Mouse (Mus musculus) hematopoietic stem cell, adult 5-6 weeks (primary cell): ENCODE data around the gene Olfr1037. TPM values are rescaled to one million over a fixed set of nuclear protein-coding genes. Genes with fewer than 3 reads are reported as not detected.
"Not testable (repeated sequence)": the region's sequence is repeated elsewhere in the genome, so short reads cannot be mapped to it uniquely, and the experiment has no call there.

Experiments used
- ATAC-seq, 2 experiments: fragments of 125-278 bp in 1 of 2; replicated peaks in 1 of 2; 2 replicates each; pipeline ENCODE4 v1.8.0; 2016 to 2017; ENCODE audit warnings: inconsistent platforms in 2 of 2, mild to moderate bottlenecking in 2 of 2, moderate number of reproducible peaks in 2 of 2, low read depth in 1 of 2, moderate TSS enrichment in 1 of 2; ENCODE audit not compliant: low FRiP score in 2 of 2, poor library complexity in 2 of 2, severe bottlenecking in 2 of 2, insufficient read depth in 1 of 2, low TSS enrichment in 1 of 2
- total RNA-seq: library from RNA; stranded (forward); fragments of 172-1452, 232-1000 nt; gene quantifications from 2 replicates; pipeline ENCODE4 v1.2.3, GENCODE M21; 2017

Gene Olfr1037
- total RNA-seq = not detected in 2 replicates

DNA sequence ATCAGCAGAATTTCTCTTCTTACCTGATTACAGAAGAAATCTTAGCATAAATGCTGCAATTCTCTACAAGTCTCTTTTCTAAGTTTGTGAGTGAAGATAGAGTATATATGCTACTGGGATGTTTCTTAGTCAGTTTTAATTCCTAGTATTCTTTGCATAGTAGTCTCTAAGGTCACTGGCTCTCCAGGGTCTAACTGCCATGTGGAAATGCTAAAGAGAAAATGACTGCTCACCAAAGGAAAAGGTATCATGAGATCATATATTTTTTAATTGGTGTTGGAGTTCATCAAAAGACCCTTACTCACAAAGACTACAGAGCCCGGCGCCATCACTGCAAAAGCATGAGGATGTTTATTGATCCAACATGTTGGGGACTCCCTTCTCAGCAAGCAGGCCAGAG, at the start of gene Olfr1037:
TSS of gene Olfr1037 (minus strand) at position 101 of the 400 bp plus-strand sequence.
- no peak for ATAC-seq

DNA sequence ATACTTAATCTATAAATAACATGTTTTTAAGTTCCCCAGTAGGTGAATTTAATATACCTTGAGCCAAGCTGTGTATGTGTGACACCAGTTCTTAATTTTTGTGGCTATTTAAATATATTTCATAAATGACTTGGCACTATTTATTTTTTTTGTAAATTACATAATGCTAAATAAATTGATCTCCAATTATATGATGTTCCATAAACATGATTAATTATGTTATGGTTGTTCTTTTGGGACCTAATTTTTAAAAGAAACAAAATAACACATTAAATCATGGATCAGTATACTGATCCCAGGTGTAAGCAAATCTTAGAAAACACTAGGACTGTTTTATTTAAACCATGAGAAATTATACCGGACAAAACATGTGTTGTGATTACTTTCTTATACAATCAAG, 48.6 kb upstream of the Olfr1037 start, which contains the start of gene Olfr1039:
TSS of gene Olfr1039 (minus strand) at position 101 of the 400 bp plus-strand sequence.
- no peak for ATAC-seq

DNA sequence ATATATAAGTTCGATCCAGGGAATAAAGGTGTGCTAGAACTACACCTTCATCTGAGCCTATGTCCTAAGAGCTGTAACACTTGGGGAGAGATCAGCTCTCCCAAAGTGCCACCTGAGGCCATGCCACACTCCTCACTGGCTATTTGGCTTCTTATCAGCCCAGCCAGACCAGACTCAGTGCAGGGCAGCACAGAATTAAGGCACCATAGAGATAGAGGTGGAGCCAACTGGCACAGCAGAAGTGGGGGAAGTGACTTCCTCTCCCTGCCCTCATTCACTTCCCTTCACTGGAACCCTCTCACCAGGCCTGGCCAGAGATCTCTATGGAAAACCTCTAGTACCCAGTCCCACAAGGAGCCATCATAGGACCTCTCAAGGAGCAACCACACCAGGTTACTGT, 6.7 kb downstream of the Olfr1037 start:
- not testable (repeated sequence) for ATAC-seq

DNA sequence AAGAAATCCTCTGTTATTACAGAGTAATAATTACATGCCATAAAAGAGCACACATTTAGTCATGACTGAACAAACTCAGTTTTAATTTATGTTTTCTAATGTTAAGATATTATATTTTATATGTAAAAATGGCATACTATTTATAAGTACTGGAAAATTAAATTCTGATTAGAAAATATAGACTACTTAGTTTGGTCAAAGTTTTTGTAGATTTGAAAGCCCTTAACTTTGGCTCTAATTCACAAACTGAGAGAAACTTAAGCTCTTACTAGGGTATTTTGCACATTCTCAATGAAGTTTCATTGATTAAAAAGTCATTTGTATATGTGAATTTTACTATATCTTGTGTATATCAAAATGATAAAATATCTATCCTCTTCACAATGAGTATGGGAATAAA, 13.5 kb downstream of the Olfr1037 start, which contains the start of gene Olfr1036:
TSS of gene Olfr1036 (plus strand) at position 301 of the 400 bp plus-strand sequence.
- ATAC-seq = not testable (repeated sequence)

DNA sequence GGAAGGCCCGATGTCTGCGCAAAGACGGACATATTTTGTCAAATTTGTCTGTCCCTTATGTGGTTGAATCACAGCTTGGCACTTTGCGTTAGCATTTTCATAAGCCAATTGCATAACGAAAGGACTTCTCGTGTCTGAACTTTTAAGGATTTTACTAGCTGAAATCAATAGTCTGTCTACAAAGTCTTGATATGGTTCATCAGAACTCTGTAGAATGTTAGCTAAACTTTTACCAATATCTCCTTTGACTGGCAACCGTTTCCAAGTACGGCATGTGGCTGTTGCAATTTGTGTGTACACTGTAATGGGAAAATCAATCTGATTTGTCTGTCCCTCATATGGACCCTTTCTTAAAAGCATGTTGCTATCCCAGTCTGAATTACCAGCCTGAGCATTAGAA, 17.0 kb downstream of the Olfr1037 start:
- no peak for ATAC-seq

DNA sequence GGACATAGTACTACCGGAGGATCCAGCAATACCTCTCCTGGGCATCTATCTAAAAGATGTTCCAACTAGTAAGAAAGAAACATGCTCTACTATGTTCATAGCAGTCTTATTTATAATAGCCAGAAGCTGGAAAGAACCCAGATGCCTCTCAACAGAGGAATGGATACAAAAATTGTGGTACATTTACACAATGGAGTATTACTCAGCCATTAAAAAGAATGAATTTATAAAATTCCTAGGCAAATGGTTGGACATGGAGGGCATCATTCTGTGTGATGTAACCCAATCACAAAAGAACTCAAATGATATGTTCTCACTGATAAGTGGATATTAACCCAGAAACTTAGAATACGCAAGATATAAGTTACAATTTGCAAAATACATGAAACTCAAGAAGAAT, 23.4 kb downstream of the Olfr1037 start:
- not testable (repeated sequence) for ATAC-seq

DNA sequence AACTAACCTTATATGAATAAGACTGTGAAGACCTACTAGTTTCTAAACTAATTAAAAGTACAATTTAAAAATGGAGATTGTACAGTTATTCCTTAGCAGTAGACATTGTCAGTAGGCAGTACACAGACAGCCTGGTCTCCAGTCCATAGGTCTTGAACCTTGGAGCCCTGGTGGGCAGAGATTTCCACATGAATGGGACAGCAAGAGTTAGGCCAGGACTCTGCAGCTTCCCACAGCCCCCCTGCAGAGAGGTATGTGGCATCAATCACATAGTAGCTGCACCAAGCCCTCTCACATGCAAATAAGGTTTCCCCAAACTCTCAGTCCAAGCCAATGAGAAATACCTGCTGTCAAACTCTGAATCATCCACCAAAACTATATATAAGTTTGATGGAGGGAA, 36.4 kb downstream of the Olfr1037 start:
- not testable (repeated sequence) for ATAC-seq

DNA sequence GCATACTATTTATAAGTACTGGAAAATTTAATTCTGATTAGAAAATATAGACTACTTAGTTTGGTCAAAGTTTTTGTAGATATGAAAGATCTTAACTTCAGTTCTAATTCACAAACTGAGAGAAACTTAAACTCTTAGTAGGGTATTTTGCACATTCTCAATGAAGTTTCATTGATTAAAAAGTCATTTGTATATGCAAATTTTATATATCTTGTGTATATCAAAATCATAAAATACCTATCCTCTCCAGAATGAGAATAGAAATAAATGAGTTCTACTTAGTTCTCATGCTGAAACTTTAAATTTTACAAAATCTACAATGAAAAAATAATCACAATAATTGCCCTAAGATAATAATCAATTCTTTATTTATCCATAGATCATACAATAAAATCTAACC, 41.6 kb downstream of the Olfr1037 start, which contains the start of gene Olfr1034:
TSS of gene Olfr1034 (plus strand) at position 301 of the 400 bp plus-strand sequence.
- no peak for ATAC-seq

Other genes starting within 250 kb of the Olfr1037 start
- not detected in 2 replicates for gene Olfr1019, start 241.9 kb downstream of the Olfr1037 start, total RNA-seq
- not detected in 2 replicates for gene Olfr1020, start 240.4 kb downstream of the Olfr1037 start, total RNA-seq
- not detected in 2 replicates for gene Olfr1022, start 218.8 kb downstream of the Olfr1037 start, total RNA-seq
- not detected in 2 replicates for gene Olfr1023, start 201.7 kb downstream of the Olfr1037 start, total RNA-seq
- not detected in 2 replicates for gene Olfr1024, start 182.3 kb downstream of the Olfr1037 start, total RNA-seq
- gene Olfr1025-ps1, start 172.2 kb downstream of the Olfr1037 start, total RNA-seq = not detected in 2 replicates
- not detected in 2 replicates for gene Olfr1026, start 165.8 kb downstream of the Olfr1037 start, total RNA-seq
- gene Olfr1028, start 136.9 kb downstream of the Olfr1037 start, total RNA-seq = not detected in 2 replicates
- not detected in 2 replicates for gene Olfr1029, start 113.5 kb downstream of the Olfr1037 start, total RNA-seq
- gene Olfr1030, start 108.1 kb downstream of the Olfr1037 start, total RNA-seq = not detected in 2 replicates
- gene Olfr1031, start 97.1 kb downstream of the Olfr1037 start, total RNA-seq = not detected in 2 replicates
- gene Olfr1032, start 81.8 kb downstream of the Olfr1037 start, total RNA-seq = not detected in 2 replicates
- not detected in 2 replicates for gene Olfr1033, start 66.8 kb downstream of the Olfr1037 start, total RNA-seq
- 0.06 TPM in 1 of 2 replicates, not detected in the other for gene Olfr1034, start 41.5 kb downstream of the Olfr1037 start, total RNA-seq
- gene Olfr1036, start 13.4 kb downstream of the Olfr1037 start, total RNA-seq = not detected in 2 replicates
- not detected in 2 replicates for gene Olfr1039, start 48.5 kb upstream of the Olfr1037 start, total RNA-seq
- not detected in 2 replicates for gene Olfr1040, start 59.3 kb upstream of the Olfr1037 start, total RNA-seq
- gene Olfr1042, start 74.5 kb upstream of the Olfr1037 start, total RNA-seq = not detected in 2 replicates
- not detected in 2 replicates for gene Olfr1043, start 80.1 kb upstream of the Olfr1037 start, total RNA-seq
- gene Olfr1044, start 90.4 kb upstream of the Olfr1037 start, total RNA-seq = not detected in 2 replicates
- gene Olfr52, start 98.3 kb upstream of the Olfr1037 start, total RNA-seq = not detected in 2 replicates
- gene Olfr1045, start 115.6 kb upstream of the Olfr1037 start, total RNA-seq = not detected in 2 replicates
- not detected in 2 replicates for gene Olfr1046, start 131.9 kb upstream of the Olfr1037 start, total RNA-seq
- not detected in 2 replicates for gene Olfr1047, start 144.0 kb upstream of the Olfr1037 start, total RNA-seq
- gene Olfr1048, start 152.9 kb upstream of the Olfr1037 start, total RNA-seq = not detected in 2 replicates
- not detected in 2 replicates for gene Olfr1049, start 170.9 kb upstream of the Olfr1037 start, total RNA-seq
- gene Olfr1051, start 191.7 kb upstream of the Olfr1037 start, total RNA-seq = not detected in 2 replicates
- not detected in 2 replicates for gene Olfr1052, start 205.1 kb upstream of the Olfr1037 start, total RNA-seq
- not detected in 2 replicates for gene Olfr1053, start 227.9 kb upstream of the Olfr1037 start, total RNA-seq
- not detected in 2 replicates for gene Olfr1054, start 248.0 kb upstream of the Olfr1037 start, total RNA-seq